Mouse (Mus musculus) E14TG2a.4 (cell line): ENCODE results near the gene Lingo4.

ENCODE experiments used
- H3K27me3 ChIP-seq: 2 replicates; pipeline ENCODE4 v1.6.1; 2014; ENCODE audit warnings: low read length, control low read depth; ENCODE audit not compliant: insufficient read depth
- H3K36me3 ChIP-seq: 2 replicates; pipeline ENCODE4 v1.6.1; 2014; ENCODE audit warnings: low read length, control low read depth; ENCODE audit not compliant: insufficient read depth
- H3K4me1 ChIP-seq: replicated peaks from 2 replicates; pipeline ENCODE4 v1.6.1; 2014; ENCODE audit warnings: low read depth, low read length, control low read depth
- H3K4me3 ChIP-seq: replicated peaks from 2 replicates; pipeline ENCODE4 v1.5.1; 2014; ENCODE audit warnings: mild to moderate bottlenecking, low read length
- H3K9me3 ChIP-seq: 2 replicates; pipeline ENCODE4 v1.6.1; 2014; ENCODE audit warnings: low read length, control low read depth
- CTCF ChIP-seq: conservative IDR thresholded peaks from 2 replicates; pipeline ENCODE4 v1.5.1; 2014; ENCODE audit warnings: low read length
- NANOG ChIP-seq: IDR thresholded peaks from 2 replicates; pipeline ENCODE4 v1.6.1; 2014; ENCODE audit warnings: borderline replicate concordance, low read length, mixed read lengths
- POU5F1 ChIP-seq: IDR thresholded peaks from 2 replicates; pipeline ENCODE4 v1.6.1; 2014; ENCODE audit warnings: low read length, borderline replicate concordance

Gene Lingo4

DNA sequence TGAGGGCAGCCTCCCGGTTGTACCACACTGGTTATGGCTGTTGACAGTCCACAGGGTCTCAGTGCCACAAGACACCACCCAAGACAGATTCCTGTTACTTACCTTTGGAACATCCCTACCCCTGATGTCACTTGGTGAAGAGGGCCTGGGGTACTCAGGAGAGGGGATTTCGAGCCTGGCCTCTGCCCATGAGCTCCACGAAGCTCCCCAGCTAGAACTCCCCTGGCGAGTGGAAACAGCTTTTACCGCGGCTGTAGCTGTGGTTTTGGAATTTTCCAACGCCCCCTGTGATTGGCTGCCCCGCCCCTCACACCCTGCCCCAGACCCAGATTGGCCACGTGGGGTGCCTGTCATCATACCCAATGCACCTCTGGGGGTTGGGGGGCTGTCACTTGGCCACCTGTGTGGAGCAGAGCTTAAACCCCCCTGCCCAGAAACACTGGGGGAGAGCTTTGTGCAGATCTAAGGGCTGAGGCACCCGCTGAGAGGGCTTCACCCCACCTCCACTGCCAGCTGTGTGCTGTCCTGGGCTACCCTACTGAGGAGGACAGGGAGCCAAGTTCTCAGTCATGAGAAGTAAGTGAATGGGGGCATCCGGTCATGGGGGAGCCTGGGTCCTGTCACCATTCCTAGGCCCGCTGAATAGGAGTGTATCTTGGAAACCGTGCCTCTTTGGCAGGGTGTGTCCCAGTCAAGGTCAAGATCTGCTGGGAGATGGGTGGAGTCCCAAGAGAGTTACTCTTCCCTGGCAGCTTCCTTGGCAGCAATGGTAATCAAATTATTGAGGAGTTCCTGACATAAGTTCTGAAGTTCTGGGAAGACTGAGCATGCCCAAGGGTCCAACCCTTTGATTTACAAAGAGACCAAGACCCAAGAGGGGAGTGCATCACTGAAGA lies 21.0 kb upstream of the Lingo4 start:
- TF ChIP-seq NANOG = no peak
- TF ChIP-seq POU5F1 = no peak
- TF ChIP-seq CTCF = no peak
- Histone ChIP-seq H3K36me3 (no peaks in the 10 kb centered on the region), H3K4me1 (peaks cover 45% of the 10 kb centered on the region), H3K9me3 (no peaks in the 10 kb centered on the region), H3K27me3 (peaks cover 70% of the 10 kb centered on the region), H3K4me3 (no peak overlapping the region)

DNA sequence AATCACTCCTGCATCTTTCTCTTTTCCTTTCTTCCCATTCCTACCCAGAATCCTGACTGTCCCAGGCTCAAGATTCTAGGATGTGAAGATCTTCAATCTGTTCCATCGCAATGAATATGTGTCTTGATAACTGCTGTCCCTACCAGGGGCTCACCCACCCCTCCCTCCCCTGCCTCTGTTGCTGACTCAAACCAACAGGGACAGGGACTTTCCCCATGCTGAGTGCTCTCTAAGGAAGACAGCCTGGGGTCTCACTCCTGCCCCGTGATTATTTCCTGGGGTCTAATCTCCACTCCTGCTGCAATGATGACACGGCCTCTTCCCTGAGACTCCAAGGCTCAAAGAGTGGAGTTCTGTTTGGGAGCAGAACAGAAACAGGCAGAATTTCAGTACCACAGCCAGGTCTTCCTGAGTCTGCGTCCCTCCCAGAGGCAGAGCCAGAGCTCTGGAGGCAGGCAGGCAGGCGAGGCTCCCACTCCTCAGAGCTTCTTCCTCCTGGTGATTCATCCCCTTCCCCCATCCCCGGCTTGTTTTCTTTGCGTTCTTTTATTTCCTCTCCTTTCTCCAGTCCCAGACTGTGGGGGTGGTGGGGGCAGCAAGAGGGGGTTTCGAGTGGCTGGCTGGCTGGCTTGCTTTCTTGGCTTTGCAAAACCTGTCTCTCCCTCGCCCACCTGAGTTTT lies 18.3 kb upstream of the Lingo4 start:
- TF ChIP-seq NANOG = no peak
- no peak for TF ChIP-seq POU5F1
- no peak for TF ChIP-seq CTCF
- peaks cover 67% of the 10 kb centered on the region for H3K27me3 ChIP-seq
- no peak overlapping the region for H3K4me3 ChIP-seq
- peaks cover 21% of the 10 kb centered on the region for H3K4me1 ChIP-seq
- H3K36me3 ChIP-seq = no peaks in the 10 kb centered on the region
- no peaks in the 10 kb centered on the region for H3K9me3 ChIP-seq

DNA sequence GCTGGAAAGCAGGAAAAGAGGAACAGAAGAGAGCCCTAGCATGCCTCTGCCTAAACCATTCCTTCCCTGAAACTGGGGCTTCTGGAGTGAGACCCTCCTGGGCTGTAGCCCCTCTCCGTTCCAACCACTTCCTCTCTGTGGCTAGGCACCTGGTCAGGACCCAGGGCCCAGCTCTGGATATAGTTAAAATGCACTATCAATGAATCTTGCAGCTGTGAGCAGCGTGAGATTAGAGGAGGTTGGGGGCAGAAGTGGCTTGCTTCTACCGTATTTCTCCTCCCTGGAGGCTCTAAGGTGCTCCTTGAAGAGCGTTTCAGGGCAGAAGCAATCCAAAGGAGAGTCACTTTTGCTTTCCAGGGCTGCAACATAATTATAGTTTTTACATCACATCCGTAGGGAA lies 16.0 kb upstream of the Lingo4 start:
- H3K4me3 ChIP-seq = no peak overlapping the region
- TF ChIP-seq POU5F1 = no peak
- no peak for TF ChIP-seq CTCF
- TF ChIP-seq NANOG = no peak
- H3K27me3 ChIP-seq = peaks cover 67% of the 10 kb centered on the region
- H3K4me1 ChIP-seq = peaks cover 14% of the 10 kb centered on the region
- H3K9me3 ChIP-seq = no peaks in the 10 kb centered on the region
- H3K36me3 ChIP-seq = no peaks in the 10 kb centered on the region

DNA sequence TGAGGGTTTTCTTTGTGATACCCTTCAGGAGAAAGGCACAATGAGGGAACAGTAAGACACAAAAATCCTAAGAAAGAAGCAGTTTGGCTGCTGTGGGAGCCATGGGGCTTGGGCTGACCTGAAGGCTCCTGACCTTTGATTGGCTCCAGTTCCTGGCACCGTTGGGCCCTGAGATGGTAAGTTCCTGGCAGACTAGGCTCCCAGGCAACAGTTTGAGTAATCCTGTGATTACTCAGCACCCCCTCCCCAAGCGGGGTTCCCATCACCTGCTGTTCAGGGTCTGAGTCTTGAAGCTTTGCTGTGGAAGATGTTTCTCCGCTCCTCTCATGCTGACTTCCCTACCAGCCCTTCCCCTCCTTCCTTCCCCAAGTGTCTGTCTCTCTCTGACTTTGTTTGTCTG lies 14.8 kb upstream of the Lingo4 start:
- Histone ChIP-seq H3K4me3 (no peak overlapping the region), H3K36me3 (no peaks in the 10 kb centered on the region), H3K4me1 (peaks cover 11% of the 10 kb centered on the region; the same call in 1 of the 2 replicates), H3K27me3 (peaks cover 68% of the 10 kb centered on the region), H3K9me3 (no peaks in the 10 kb centered on the region)
- TF ChIP-seq NANOG = no peak
- TF ChIP-seq CTCF = no peak
- TF ChIP-seq POU5F1 = no peak

DNA sequence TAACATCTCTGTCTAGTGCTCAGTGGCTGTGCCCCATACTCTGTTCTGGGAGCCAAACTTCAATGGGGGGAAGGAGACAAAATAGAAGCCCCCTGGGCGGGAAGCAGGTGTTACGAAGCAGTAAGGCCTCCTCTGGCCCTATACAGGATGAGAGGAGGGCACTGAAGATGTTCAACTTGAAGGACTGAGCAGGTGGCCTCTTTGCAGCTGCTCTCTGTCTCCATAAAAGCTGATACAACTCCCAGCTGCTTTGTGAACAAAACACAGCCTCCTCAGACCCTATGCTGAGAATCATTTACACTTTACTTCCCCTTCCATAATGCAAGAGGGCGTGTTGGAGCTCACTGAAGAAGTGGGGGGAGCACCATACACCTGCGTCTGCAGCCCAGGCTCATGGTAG lies 11.6 kb upstream of the Lingo4 start:
- peaks cover 4% of the 10 kb centered on the region; the same call in 1 of the 2 replicates for H3K4me1 ChIP-seq
- TF ChIP-seq NANOG (no peak), POU5F1 (no peak), CTCF (no peak)
- H3K9me3 ChIP-seq = no peaks in the 10 kb centered on the region
- H3K27me3 ChIP-seq = peaks cover 76% of the 10 kb centered on the region
- no peak overlapping the region for H3K4me3 ChIP-seq
- no peaks in the 10 kb centered on the region for H3K36me3 ChIP-seq

DNA sequence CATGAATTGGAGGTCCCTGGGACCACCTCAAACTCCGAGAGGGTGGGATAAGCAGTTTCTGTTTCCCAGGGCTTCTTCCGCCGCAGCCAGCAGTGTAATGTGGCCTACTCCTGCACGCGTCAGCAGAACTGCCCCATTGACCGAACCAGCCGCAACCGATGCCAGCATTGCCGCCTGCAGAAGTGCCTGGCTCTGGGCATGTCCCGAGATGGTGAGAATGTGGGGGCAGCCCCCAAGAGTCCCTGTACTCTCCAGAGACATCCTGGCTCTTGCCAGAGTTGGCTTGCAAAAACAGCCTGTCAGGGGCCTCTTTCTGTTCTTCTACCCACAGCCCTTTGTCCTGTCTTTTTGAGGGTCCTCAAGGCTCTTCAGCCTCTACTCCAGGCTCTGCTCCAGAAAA lies 10.9 kb upstream of the Lingo4 start:
- Histone ChIP-seq H3K36me3 (no peaks in the 10 kb centered on the region), H3K9me3 (no peaks in the 10 kb centered on the region), H3K4me1 (peaks cover 4% of the 10 kb centered on the region; the same call in 1 of the 2 replicates), H3K27me3 (peaks cover 71% of the 10 kb centered on the region), H3K4me3 (no peak overlapping the region)
- no peak for TF ChIP-seq POU5F1
- TF ChIP-seq CTCF = no peak
- no peak for TF ChIP-seq NANOG

DNA sequence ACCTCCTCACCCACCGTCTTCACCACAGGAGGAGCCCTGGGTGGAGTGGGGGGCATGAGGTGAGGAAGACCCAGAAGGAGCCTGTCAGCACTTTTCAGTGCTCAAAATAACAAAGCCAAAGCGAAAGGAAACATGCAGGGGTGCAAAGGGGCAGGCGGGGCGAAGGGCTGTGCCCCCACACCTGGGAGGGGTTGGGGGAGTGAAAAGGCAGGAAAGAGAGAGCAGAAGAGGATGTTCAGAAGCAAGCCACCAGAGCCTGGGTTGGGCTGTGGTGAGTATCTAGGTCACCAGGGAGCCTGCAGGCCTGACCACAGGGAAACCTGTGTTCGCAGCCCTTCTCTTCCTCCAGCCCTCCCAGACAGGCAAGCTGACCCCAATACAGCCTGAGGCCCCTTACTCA lies 10.3 kb upstream of the Lingo4 start:
- Histone ChIP-seq H3K4me1 (peaks cover 4% of the 10 kb centered on the region; the same call in 1 of the 2 replicates), H3K4me3 (no peak overlapping the region), H3K9me3 (no peaks in the 10 kb centered on the region), H3K36me3 (no peaks in the 10 kb centered on the region), H3K27me3 (peaks cover 68% of the 10 kb centered on the region)
- TF ChIP-seq NANOG = no peak
- no peak for TF ChIP-seq POU5F1
- TF ChIP-seq CTCF = no peak

DNA sequence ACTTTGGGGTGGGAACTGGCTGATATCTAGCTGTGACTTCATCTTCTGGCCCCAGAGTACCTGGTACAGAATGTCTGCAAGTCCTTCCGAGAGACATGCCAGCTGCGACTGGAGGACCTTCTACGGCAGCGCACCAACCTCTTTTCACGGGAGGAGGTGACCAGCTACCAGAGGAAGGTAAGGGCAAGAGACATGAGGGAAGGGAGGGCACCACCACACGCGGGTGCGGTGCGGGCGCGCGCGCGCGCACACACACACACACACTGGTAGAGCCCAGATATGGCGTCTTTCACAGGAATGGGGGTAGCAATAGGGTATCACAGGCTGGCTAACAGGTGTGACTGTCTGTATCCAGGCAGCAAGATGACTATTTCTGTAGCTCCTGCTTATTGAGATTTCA lies 8.9 kb upstream of the Lingo4 start:
- no peaks in the 10 kb centered on the region for H3K36me3 ChIP-seq
- TF ChIP-seq POU5F1 = no peak
- no peak for TF ChIP-seq NANOG
- peaks cover 55% of the 10 kb centered on the region for H3K27me3 ChIP-seq
- H3K4me1 ChIP-seq = peaks cover 4% of the 10 kb centered on the region; the same call in 1 of the 2 replicates
- H3K4me3 ChIP-seq = no peak overlapping the region
- no peaks in the 10 kb centered on the region for H3K9me3 ChIP-seq
